Mouse (Mus musculus) ES-E14 (cell line): ENCODE measurements around the gene Rtn3. TPM values are rescaled to one million over a fixed set of nuclear protein-coding genes. Genes with fewer than 3 reads are reported as not detected.

Experiments
- DNase-seq: peaks from one replicate; pipeline ENCODE4 v3.0.0-alpha.2; 2013; ENCODE audit warnings: low read depth, low spot score
- H3K27ac ChIP-seq: 2 replicates; pipeline ENCODE4 v1.5.1; 2012; ENCODE audit warnings: low read depth, mild to moderate bottlenecking, low read length, moderate library complexity, mixed read lengths; ENCODE audit not compliant: poor library complexity, insufficient read depth, severe bottlenecking
- H3K36me3 ChIP-seq: 2 replicates; pipeline ENCODE4 v1.6.1; 2012; ENCODE audit warnings: mild to moderate bottlenecking, low read length, moderate library complexity, mixed read lengths; ENCODE audit not compliant: control insufficient read depth, poor library complexity, insufficient read depth, severe bottlenecking
- H3K4me1 ChIP-seq, 2 experiments: fragments of 150-350 bp in 1 of 2; sonication (generic) in 1 of 2; 2 replicates each; pipeline ENCODE4 v1.6.1; 2012; ENCODE audit warnings: low read length in 2 of 2, mild to moderate bottlenecking in 1 of 2, mixed read lengths in 1 of 2; ENCODE audit not compliant: control insufficient read depth in 2 of 2, insufficient read depth in 2 of 2, poor library complexity in 1 of 2
- H3K4me3 ChIP-seq, 2 experiments: fragments of 150-350 bp in 1 of 2; sonication (generic) in 1 of 2; 2 replicates each; pipeline ENCODE4 v1.5.1; 2012; ENCODE audit warnings: low read length in 2 of 2, low read depth in 1 of 2, mild to moderate bottlenecking in 1 of 2, mixed read lengths in 1 of 2; ENCODE audit not compliant: insufficient read depth in 1 of 2, poor library complexity in 1 of 2, severe bottlenecking in 1 of 2
- H3K9ac ChIP-seq: 2 replicates; pipeline ENCODE4 v1.6.1; 2012; ENCODE audit warnings: low read depth, mild to moderate bottlenecking, low read length, mixed read lengths; ENCODE audit not compliant: poor library complexity, insufficient read depth, severe bottlenecking
- H3K9me3 ChIP-seq: fragments of 150-350 bp; sonication (generic); 2 replicates; pipeline ENCODE4 v1.6.1; 2012; ENCODE audit warnings: low read depth, mild to moderate bottlenecking, low read length; ENCODE audit not compliant: control insufficient read depth, insufficient read depth
- CHD2 ChIP-seq: IDR thresholded peaks from 2 replicates; pipeline ENCODE4 v1.6.1; 2014; ENCODE audit warnings: mild to moderate bottlenecking, low read depth, low read length, inconsistent platforms
- HCFC1 ChIP-seq: IDR thresholded peaks from 2 replicates; pipeline ENCODE4 v1.6.1; 2012; ENCODE audit warnings: low read length, inconsistent platforms, borderline replicate concordance; ENCODE audit not compliant: insufficient read depth
- MAFK ChIP-seq: IDR thresholded peaks from 2 replicates; pipeline ENCODE4 v1.6.1; 2014; ENCODE audit warnings: mild to moderate bottlenecking, low read depth, low read length, inconsistent platforms; ENCODE audit not compliant: insufficient read depth
- ZC3H11A ChIP-seq: IDR thresholded peaks from 2 replicates; pipeline ENCODE4 v1.6.1; 2012; ENCODE audit warnings: low read depth, mild to moderate bottlenecking, inconsistent platforms, low read length, borderline replicate concordance
- ZNF384 ChIP-seq: IDR thresholded peaks from 2 replicates; pipeline ENCODE4 v1.6.1; 2012; ENCODE audit warnings: low read depth, low read length, inconsistent platforms
- in situ Hi-C, 2 experiments: fragments of 600-800 bp; cut with MboI; formaldehyde crosslinking; loops; one replicate each; pipeline ENCODE4 v1.15.1; 2025; ENCODE audit warnings: low sequenced_read_pairs in 2 of 2, inconsistent platforms in 1 of 2; ENCODE audit not compliant: unreplicated experiment in 2 of 2
- total RNA-seq: library from RNA; depleted of rRNA; stranded (reverse); fragments of 300-350 nt; gene quantifications from 2 replicates; pipeline ENCODE4 v1.2.3, GENCODE M21; 2012

The Rtn3 gene
- total RNA-seq, 1 experiment = 70.5 TPM

DNA sequence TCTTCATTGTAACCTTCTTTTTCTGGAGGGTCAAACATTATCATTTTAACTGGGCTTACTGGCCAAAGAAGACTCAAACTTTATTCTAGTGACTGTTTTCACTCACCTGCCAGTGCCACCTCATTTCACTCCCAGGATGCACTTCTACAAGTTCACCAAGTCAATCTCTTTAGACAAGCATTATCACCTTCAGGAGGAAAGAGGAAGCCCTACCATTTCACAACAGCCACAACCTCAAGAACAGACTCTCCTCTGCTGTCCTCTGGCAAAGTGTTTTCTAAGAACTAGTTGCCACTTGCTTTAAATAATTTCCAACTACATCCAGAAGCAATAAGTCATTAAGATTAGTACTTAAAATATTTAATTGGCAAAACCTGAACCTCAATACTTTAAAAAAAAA is 15.2 kb downstream of the Rtn3 start:
- Histone ChIP-seq H3K36me3 (no peaks in the 10 kb centered on the region), H3K9ac (no peak overlapping the region), H3K27ac (no peak overlapping the region), H3K9me3 (no peaks in the 10 kb centered on the region), H3K4me1 (no peaks in the 10 kb centered on the region), H3K4me3 (no peak overlapping the region)
- TF ChIP-seq CHD2 = no peak
- in situ Hi-C loops = no loop called here
- DNase-seq = no peak

GRCm38 (mm10) chr19:7459370-7459769 is 23.7 kb downstream of the Rtn3 start:
- no peak for DNase-seq
- Histone ChIP-seq H3K4me3 (no peak overlapping the region), H3K9ac (no peak overlapping the region), H3K36me3 (no peaks in the 10 kb centered on the region), H3K9me3 (no peaks in the 10 kb centered on the region), H3K27ac (no peak overlapping the region), H3K4me1 (no peaks in the 10 kb centered on the region)
- in situ Hi-C loops = no loop called here
- TF ChIP-seq MAFK (no peak), ZNF384 (no peak), ZC3H11A (no peak), CHD2 (no peak), HCFC1 (no peak)

DNA sequence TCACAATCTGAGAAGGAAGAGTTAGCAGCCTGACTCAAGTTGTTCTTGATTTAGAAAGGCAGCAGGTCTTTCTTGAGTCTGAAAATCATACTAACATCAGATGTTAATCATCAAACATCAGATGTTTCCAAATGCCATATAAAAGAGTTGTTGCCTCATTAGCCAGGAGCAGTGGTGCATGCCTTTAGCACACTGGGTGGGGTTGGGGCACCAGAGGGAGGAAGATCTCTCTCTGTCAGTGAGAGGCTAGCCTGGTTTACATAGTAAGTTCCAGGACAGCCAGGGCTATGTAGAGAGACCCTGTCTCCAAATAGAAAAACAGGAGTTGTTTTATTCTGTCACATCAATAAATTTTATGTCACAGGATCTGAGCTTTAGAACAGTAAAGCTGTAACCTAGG is 24.2 kb downstream of the Rtn3 start:
- no peak for DNase-seq
- TF ChIP-seq CHD2 (no peak), ZNF384 (no peak), ZC3H11A (no peak), HCFC1 (no peak), MAFK (no peak)
- H3K4me3 ChIP-seq = no peak overlapping the region
- no peaks in the 10 kb centered on the region for H3K9me3 ChIP-seq
- in situ Hi-C loops = no loop called here
- no peaks in the 10 kb centered on the region for H3K36me3 ChIP-seq
- H3K9ac ChIP-seq = no peak overlapping the region
- no peak overlapping the region for H3K27ac ChIP-seq
- H3K4me1 ChIP-seq = no peaks in the 10 kb centered on the region

DNA sequence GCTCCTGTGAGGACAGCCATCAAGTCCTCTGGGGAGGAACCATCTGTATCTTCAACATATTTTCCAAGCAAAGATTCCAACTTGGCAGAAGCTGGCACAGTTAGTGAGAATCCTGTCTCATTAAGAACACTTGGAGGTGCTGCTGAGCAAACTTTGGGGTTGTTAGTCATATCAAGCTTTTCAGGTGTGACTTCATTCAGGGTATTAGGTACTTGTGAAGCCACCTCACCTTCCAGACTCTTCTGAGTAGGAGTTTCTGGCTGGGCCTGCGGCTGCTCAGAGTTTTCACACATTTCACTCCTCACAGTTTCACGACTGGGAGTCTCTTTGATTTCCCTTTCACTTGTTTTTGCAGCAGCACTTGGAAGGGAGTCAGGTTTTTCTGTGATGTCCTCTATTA is 26.3 kb downstream of the Rtn3 start:
- no peak for TF ChIP-seq CHD2
- no peak for TF ChIP-seq MAFK
- TF ChIP-seq HCFC1 = no peak
- no peak for TF ChIP-seq ZC3H11A
- TF ChIP-seq ZNF384 = no peak
- H3K36me3 ChIP-seq = no peaks in the 10 kb centered on the region
- in situ Hi-C loops = no loop called here
- H3K9me3 ChIP-seq = no peaks in the 10 kb centered on the region
- no peak overlapping the region for H3K9ac ChIP-seq
- H3K27ac ChIP-seq = no peak overlapping the region
- H3K4me1 ChIP-seq = no peaks in the 10 kb centered on the region
- H3K4me3 ChIP-seq = no peak overlapping the region
- no peak for DNase-seq

GRCm38 (mm10) chr19:7445596-7445995 is 37.5 kb downstream of the Rtn3 start:
- Histone ChIP-seq H3K9me3 (no peaks in the 10 kb centered on the region), H3K4me3 (no peak overlapping the region), H3K36me3 (0 out of 2 replicates have a peak, but pooled peaks cover 3% of the 10 kb centered on the region), H3K4me1 (peaks cover 0 to 2% of the 10 kb centered on the region in 2 experiments; a peak in 1 of 4 replicates), H3K27ac (no peak overlapping the region), H3K9ac (no peak overlapping the region)
- DNase-seq = no peak
- in situ Hi-C loops = no loop called here
- no peak for TF ChIP-seq CHD2
- no peak for TF ChIP-seq MAFK
- TF ChIP-seq HCFC1 = no peak
- no peak for TF ChIP-seq ZNF384
- TF ChIP-seq ZC3H11A = no peak
